Mouse (Mus musculus): Measurements from ENCODE around the gene Rps6ka5.

DNA sequence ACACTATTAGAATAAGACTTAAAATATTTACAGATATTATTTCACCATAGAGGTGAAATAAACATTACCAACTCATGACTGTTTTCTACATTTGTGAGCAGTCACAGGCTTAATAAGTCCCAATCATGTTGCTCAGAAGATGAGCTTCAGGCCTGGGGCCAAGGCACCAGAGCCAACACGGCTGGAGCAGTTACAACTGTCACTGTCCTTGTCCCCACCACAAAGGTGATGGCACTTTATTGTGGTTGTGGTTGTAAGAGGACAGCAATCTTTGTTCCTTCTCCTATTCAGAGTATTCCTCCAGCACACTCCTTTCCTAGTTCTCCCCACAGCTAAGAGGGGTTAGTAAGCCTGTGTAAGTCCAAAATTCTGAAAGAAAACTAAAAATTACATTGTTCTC lies 45.5 kb downstream of the Rps6ka5 start:
- no peak for TF ChIP-seq POLR2A (IDR thresholded peaks at IDR 0.05; ENCODE audit: low read depth, low read length)
- TF ChIP-seq CTCF (IDR thresholded peaks at IDR 0.05; ENCODE audit: extremely low read depth, insufficient read depth, insufficient read length, insufficient replicate concordance) = no peak
